Mouse (Mus musculus): ENCODE data around the gene Rtn4rl1. TPM values are rescaled to one million over a fixed set of nuclear protein-coding genes. Genes with fewer than 3 reads are reported as not detected.

Rtn4rl1 gene
- total RNA-seq, 2 experiments from 2014 or later = 0.15 to 0.37 TPM

- no peak for ATAC-seq (replicated peaks; ENCODE audit: poor library complexity, severe bottlenecking)
Measured at GRCm38 (mm10) chr11:75244368-75245275, 51.0 kb downstream of the Rtn4rl1 start.

- ATAC-seq (replicated peaks; ENCODE audit: poor library complexity, severe bottlenecking) = no peak
Measured at GRCm38 (mm10) chr11:75245372-75246330, 52.1 kb downstream of the Rtn4rl1 start.

GRCm38 (mm10) chr11:75246589-75246988, 53.0 kb downstream of the Rtn4rl1 start:
- no peak for ATAC-seq (replicated peaks; ENCODE audit: poor library complexity, severe bottlenecking)

DNA sequence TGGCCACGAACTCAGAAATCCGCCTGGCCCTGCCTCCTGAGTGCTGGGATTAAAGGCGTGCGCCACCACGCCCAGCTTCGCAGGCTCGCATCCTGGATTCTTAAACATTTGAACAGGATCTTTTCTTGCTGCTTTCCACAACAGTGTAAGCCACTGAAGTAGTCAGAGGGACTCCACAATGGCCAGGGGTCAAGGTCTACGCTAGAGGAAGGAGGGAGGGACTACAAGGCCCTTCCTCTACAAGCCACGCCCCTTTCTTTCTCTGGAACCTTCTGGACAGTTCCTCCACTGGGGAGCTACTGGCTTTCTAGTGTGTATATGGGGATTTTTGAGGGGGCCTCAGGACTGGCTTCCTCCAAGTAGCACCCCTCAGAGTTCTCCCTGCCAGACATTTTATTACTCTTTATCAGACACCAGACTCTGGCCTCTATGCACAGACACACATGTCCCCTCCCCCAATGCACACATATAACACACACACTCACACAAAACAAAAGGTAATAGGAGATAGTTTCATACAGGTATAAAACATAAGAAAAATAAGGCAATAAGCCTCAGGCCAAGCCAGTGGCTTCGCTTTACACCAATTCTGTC, 53.7 kb downstream of the Rtn4rl1 start:
- ATAC-seq (replicated peaks; ENCODE audit: poor library complexity, severe bottlenecking) = 0 out of 2 replicates have a peak, but pooled peaks have one; percentile 9

- ATAC-seq (replicated peaks; ENCODE audit: poor library complexity, severe bottlenecking) = no peak
Measured at GRCm38 (mm10) chr11:75249588-75249987, 56.0 kb downstream of the Rtn4rl1 start.

- ATAC-seq (replicated peaks; ENCODE audit: poor library complexity, severe bottlenecking) = no peak
Measured at GRCm38 (mm10) chr11:75251006-75251512, 57.5 kb downstream of the Rtn4rl1 start.

DNA sequence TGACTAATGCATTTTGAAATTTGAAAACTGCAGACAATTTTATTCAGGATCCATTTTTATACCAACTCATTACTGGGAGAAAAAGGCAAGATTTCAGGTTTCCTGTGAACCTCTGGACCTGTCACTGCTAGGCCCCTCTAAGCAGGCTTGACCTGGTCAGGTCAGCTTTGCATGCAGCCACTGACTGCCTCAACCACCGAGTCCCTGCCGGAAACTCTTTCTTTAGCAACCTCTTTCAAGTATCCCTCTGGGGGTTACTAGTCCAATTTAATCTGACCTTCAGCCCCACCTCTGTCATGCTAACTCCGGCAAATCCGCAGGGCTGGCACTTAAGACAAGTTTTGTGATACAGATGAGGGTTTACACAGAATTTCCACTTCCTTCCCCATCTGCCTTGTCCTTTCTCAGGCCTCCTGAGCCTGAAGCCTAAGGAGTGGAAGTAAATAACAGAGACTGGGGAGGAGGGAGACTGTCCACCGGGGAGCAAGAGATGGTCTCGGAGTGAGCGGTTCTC, 58.0 kb downstream of the Rtn4rl1 start:
- ATAC-seq (replicated peaks; ENCODE audit: poor library complexity, severe bottlenecking) = no peak

GRCm38 (mm10) chr11:75254252-75254912, 60.8 kb downstream of the Rtn4rl1 start:
- peak; percentile 81 for ATAC-seq (replicated peaks; ENCODE audit: poor library complexity, severe bottlenecking)

DNA sequence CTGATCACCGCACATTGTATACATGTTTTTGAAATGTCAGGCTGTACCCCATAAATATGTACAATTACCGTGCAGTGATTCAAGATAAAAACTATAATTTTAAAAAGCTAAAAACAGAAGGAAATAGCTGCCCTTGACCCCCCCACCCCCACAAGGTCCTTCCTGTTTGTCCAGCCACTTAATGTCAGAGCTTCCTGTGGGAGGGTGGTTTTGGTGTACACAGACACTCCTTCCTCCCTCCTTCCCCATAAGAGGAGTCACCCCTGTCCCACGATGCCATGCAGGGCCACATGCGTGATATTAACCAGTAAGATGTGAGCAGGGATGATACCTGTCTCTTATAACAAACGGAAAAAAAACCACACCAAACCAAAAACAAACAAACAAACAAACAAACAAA, 61.7 kb downstream of the Rtn4rl1 start:
- peak; percentile 86 for ATAC-seq (replicated peaks; ENCODE audit: poor library complexity, severe bottlenecking)

GRCm38 (mm10) chr11:75257056-75257648, 63.6 kb downstream of the Rtn4rl1 start:
- no peak for ATAC-seq (replicated peaks; ENCODE audit: poor library complexity, severe bottlenecking)

GRCm38 (mm10) chr11:75259416-75259815, 65.8 kb downstream of the Rtn4rl1 start:
- no peak for ATAC-seq (replicated peaks; ENCODE audit: poor library complexity, severe bottlenecking)

DNA sequence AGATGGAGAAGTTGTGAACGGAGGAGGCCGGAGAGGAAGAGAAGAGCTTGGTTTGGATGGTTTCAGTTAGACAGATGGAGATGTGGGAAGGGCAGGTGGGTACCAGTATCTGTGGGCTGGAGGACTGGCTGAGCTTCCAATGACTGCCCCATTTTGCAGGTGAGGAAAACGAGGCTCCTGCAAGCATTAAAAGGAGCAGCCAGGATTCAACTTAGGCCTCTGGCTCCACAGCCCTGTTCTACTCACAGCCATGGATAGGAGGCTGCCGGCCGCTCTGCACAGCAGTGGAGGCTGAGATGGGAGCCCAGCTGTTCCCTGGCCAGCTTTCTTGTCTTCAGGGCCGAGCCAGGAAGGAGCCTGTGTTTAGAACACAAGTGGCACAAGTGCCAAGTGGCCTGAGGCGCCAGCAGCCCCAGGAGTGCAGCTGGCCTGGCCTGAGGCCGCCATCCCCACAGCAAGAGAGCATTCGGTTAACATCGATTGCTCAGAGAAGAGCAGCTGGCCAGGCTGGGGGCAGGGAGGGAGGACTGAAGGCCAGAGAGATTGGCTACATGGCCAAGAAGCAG, 66.5 kb downstream of the Rtn4rl1 start:
- ATAC-seq (replicated peaks; ENCODE audit: poor library complexity, severe bottlenecking) = no peak

DNA sequence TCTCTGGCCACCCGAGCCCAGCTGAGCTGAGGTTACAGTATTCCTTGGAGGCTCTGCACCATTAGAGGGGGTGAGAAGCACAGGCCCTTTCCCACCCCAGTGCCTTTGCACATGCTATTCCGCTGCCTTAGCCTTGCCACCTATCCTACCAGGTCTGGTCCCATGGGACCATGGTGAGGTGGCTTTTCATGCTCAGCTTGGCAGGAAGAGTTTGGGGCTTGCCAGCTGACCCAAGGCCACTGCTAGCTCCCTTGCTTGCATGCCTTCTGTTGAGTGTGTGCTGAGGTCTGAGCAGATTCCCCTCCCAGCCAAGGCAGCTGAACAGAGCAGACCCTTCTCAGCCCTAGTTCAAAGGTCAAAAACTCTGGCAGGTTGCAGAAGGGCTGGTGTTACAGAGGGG, 67.4 kb downstream of the Rtn4rl1 start:
- no peak for ATAC-seq (replicated peaks; ENCODE audit: poor library complexity, severe bottlenecking)

GRCm38 (mm10) chr11:75261730-75262129, 68.1 kb downstream of the Rtn4rl1 start:
- ATAC-seq (replicated peaks; ENCODE audit: poor library complexity, severe bottlenecking) = no peak

DNA sequence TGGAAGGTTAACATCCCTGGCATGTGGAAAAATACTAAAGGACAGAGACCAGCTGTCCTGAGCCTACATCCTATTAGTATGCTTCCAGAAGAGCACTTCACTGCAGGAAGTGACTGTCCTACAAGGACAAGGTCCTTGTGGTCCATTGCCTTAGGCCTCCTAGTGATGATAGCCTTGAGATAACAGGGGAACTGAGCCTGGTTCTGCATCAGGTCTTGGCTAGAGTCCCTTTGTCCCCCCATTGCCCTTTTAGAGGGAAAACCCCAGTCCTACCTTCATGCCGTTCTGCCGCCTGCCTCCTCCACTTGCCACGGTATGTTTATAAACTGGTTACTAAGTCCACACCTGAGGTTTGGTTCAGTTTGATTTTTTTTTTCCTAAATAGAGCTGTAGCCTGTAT, 68.6 kb downstream of the Rtn4rl1 start:
- no peak for ATAC-seq (replicated peaks; ENCODE audit: poor library complexity, severe bottlenecking)

- no peak for ATAC-seq (replicated peaks; ENCODE audit: poor library complexity, severe bottlenecking)
Measured at GRCm38 (mm10) chr11:75262791-75263190, 69.2 kb downstream of the Rtn4rl1 start.

GRCm38 (mm10) chr11:75263274-75263963, 69.8 kb downstream of the Rtn4rl1 start:
- ATAC-seq (replicated peaks; ENCODE audit: poor library complexity, severe bottlenecking) = no peak

DNA sequence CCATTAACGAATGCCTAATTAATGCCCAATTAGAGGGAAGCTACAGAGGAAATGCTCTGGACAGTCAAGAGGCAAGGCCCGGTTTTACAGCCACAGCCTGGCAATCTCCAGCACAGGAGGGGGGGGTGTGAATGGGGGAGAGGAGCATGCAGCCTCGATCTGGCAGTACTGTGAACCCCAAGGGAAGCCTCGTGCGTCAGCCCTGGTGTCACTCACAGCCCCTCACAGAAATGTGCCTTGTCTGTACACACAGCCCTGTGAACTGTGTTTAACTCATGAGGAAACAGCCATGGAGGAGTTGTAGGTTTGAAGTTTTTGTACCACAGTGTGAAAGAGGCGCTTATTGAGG, 70.4 kb downstream of the Rtn4rl1 start:
- ATAC-seq (replicated peaks; ENCODE audit: poor library complexity, severe bottlenecking) = no peak
